29 mouse cellular contexts compared by ENCODE assay signal in genomic region chr19:53666708-53667107, GRCm38 (mm10). TPM values are rescaled to one million over a fixed set of nuclear protein-coding genes. Genes with fewer than 3 reads are reported as not detected.
DNase-seq lines count a peak whose midpoint lies in the region; ATAC-seq lines count a peak whose summit lies in the region.
"Had no signal": no experiment of that assay in that cellular context is flagged by ENCODE, and none has a peak within 500 bp of the region (broad histone marks: within the 10 kb centered on the region; RNA-seq: fewer than 3 reads in every experiment).

No protein-coding gene starts in this region.

- H3K9ac ChIP-seq in heart, embryonic 14.5 days (ENCODE audit: low read length) = peak overlapping the region; percentile 52; the same call in 1 of the 2 replicates
- no peak overlapping the region for H3K9ac ChIP-seq in kidney, embryonic 16.5 days (replicated peaks; ENCODE audit: low read length)
- no peak overlapping the region for H3K9ac ChIP-seq in neural tube, embryonic 11.5 days (ENCODE audit: low read length)
- H3K9ac ChIP-seq: forebrain, embryonic 15.5 days; heart, embryonic 15.5 days; hindbrain, embryonic 12.5 days; intestine, embryonic 15.5 days; limb, embryonic 12.5 days; liver, embryonic 15.5 days; lung, embryonic 14.5 days had no signal

- peak; percentile 85 for DNase-seq in heart, adult 11 months
- no peak for DNase-seq in heart, postnatal 10 days
- DNase-seq in heart, adult 8-10 months (ENCODE audit: low spot score) = no peak
- DNase-seq in kidney, adult 9 months = no peak
- peak; percentile 25 for DNase-seq in neural tube, embryonic 11.5 days (ENCODE audit: low spot score)
- no peak for DNase-seq in neural tube, embryonic 10.5 days (ENCODE audit: extremely low spot score, low spot score)
- DNase-seq: adrenal gland, adult 8-10 months; cerebellum, adult 2 months; cerebellum, postnatal 14 days; gastrocnemius, postnatal 25 days; kidney, postnatal 10 days; layer of hippocampus, adult 9-11 months; lung, embryonic 14.5 days; lung, postnatal 14 days; right cerebral cortex, postnatal 25 days; spleen, adult 18-20 months; thymus, postnatal 14 days had no signal

- ATAC-seq in heart, embryonic 14.5 days (ENCODE audit: insufficient number of reproducible peaks, insufficient read depth, low FRiP score, low read depth) = no peak
- 0 out of 2 replicates have a peak, but pooled peaks have one; percentile 24 for ATAC-seq in kidney, embryonic 16.5 days (ENCODE audit: low FRiP score, low TSS enrichment)
- ATAC-seq in neural tube, embryonic 11.5 days (ENCODE audit: insufficient read depth, low FRiP score, low TSS enrichment) = no peak
- ATAC-seq: forebrain, embryonic 15.5 days; hindbrain, postnatal 0 days; intestine, embryonic 15.5 days had no signal

- intact Hi-C loops in heart, postnatal 10 days (cut with DNase I) = no loop called here

- no peak overlapping the region for H3K4me3 ChIP-seq in heart, embryonic 14.5 days (ENCODE audit: control insufficient read depth in 1 of 2, insufficient read depth in 1 of 2, low read depth in 1 of 2, low read length in 2 of 2)
- no peak overlapping the region for H3K4me3 ChIP-seq in kidney, embryonic 16.5 days (ENCODE audit: low read length)
- no peak overlapping the region for H3K4me3 ChIP-seq in neural tube, embryonic 11.5 days (ENCODE audit: low read depth, low read length)
- H3K4me3 ChIP-seq: forebrain, embryonic 10.5 days; forebrain, embryonic 15.5 days; heart, embryonic 15.5 days; hindbrain, embryonic 12.5 days; intestine, embryonic 15.5 days; limb, embryonic 12.5 days; liver, embryonic 15.5 days had no signal

- H3K36me3 ChIP-seq in heart, embryonic 14.5 days (ENCODE audit: control insufficient read depth, insufficient read depth, low read length) = peaks cover 5% of the 10 kb centered on the region; the same call in 1 of the 2 replicates
- no peaks in the 10 kb centered on the region for H3K36me3 ChIP-seq in kidney, embryonic 16.5 days (ENCODE audit: insufficient read depth, low read length)
- H3K36me3 ChIP-seq in neural tube, embryonic 11.5 days (ENCODE audit: control insufficient read depth, insufficient read depth, low read length) = no peaks in the 10 kb centered on the region
- H3K36me3 ChIP-seq: forebrain, embryonic 10.5 days; forebrain, embryonic 15.5 days; G1E; heart, embryonic 15.5 days; hindbrain, embryonic 12.5 days; intestine, embryonic 15.5 days; limb, embryonic 12.5 days; liver, embryonic 15.5 days had no signal

- H3K4me2 ChIP-seq in heart, embryonic 14.5 days (ENCODE audit: low read length) = 0 out of 2 replicates have a peak overlapping the region, but pooled peaks have one; percentile 4
- no peak overlapping the region for H3K4me2 ChIP-seq in kidney, embryonic 16.5 days (replicated peaks; ENCODE audit: low read depth, low read length)
- no peak overlapping the region for H3K4me2 ChIP-seq in neural tube, embryonic 11.5 days (ENCODE audit: low read depth)
- H3K4me2 ChIP-seq: forebrain, embryonic 15.5 days; heart, embryonic 15.5 days; hindbrain, embryonic 12.5 days; intestine, embryonic 15.5 days; limb, embryonic 12.5 days; liver, embryonic 15.5 days; lung, embryonic 14.5 days had no signal

- no peaks in the 10 kb centered on the region for H3K27me3 ChIP-seq in heart, embryonic 14.5 days (ENCODE audit: control insufficient read depth, insufficient read depth, low read length)
- no peaks in the 10 kb centered on the region for H3K27me3 ChIP-seq in kidney, embryonic 16.5 days (ENCODE audit: insufficient read depth, low read length)
- H3K27me3 ChIP-seq in neural tube, embryonic 11.5 days (ENCODE audit: control insufficient read depth, insufficient read depth, low read length) = no peaks in the 10 kb centered on the region
- H3K27me3 ChIP-seq: forebrain, embryonic 15.5 days; heart, embryonic 15.5 days; hindbrain, embryonic 12.5 days had no signal

- peaks cover 35 to 39% of the 10 kb centered on the region in 2 experiments for H3K4me1 ChIP-seq in heart, embryonic 14.5 days (ENCODE audit: control insufficient read depth in 2 of 2, insufficient read depth in 2 of 2, low read length in 2 of 2)
- H3K4me1 ChIP-seq in kidney, embryonic 16.5 days (ENCODE audit: insufficient read depth, low read length) = peaks cover 16% of the 10 kb centered on the region
- H3K4me1 ChIP-seq in neural tube, embryonic 11.5 days (ENCODE audit: control insufficient read depth, insufficient read depth, low read length) = no peaks in the 10 kb centered on the region
- H3K4me1 ChIP-seq: liver, embryonic 15.5 days had no signal

- H3K27ac ChIP-seq in heart, embryonic 14.5 days (replicated peaks in 1 of 2; ENCODE audit: control insufficient read depth in 1 of 2, insufficient read depth in 1 of 2, low read depth in 2 of 2, low read length in 2 of 2) = peak overlapping the region in 1 of 2 experiments; percentile 44; a peak in 1 of 4 replicates
- H3K27ac ChIP-seq in kidney, embryonic 16.5 days (ENCODE audit: low read length) = no peak overlapping the region
- H3K27ac ChIP-seq in neural tube, embryonic 11.5 days (ENCODE audit: low read depth, low read length) = no peak overlapping the region
- H3K27ac ChIP-seq: forebrain, embryonic 10.5 days; forebrain, embryonic 15.5 days; heart, embryonic 15.5 days; hindbrain, embryonic 12.5 days; hindbrain, postnatal 0 days; intestine, embryonic 15.5 days; limb, embryonic 12.5 days; liver, embryonic 15.5 days had no signal

- whole genome bisulfite sequencing in heart, embryonic 14.5 days = 37% methylated on average over 8 of the region's 8 CpGs
- 14% methylated on average over 8 of the region's 8 CpGs for WGBS in kidney, embryonic 16.5 days
- 22% methylated on average over 8 of the region's 8 CpGs for WGBS in neural tube, embryonic 11.5 days

- H3K9me3 ChIP-seq in heart, embryonic 14.5 days (ENCODE audit: control insufficient read depth, low read length) = no peaks in the 10 kb centered on the region
- no peaks in the 10 kb centered on the region for H3K9me3 ChIP-seq in kidney, embryonic 16.5 days (ENCODE audit: low read length)
- H3K9me3 ChIP-seq in neural tube, embryonic 11.5 days (ENCODE audit: control insufficient read depth, low read length) = no peaks in the 10 kb centered on the region
- H3K9me3 ChIP-seq: forebrain, embryonic 10.5 days; forebrain, embryonic 15.5 days; G1E; heart, embryonic 15.5 days; hindbrain, embryonic 12.5 days; intestine, embryonic 15.5 days; limb, embryonic 12.5 days; liver, embryonic 15.5 days had no signal

RNA-seq across cellular contexts. Expression of gene Rbm20, which starts 10.4 kb away (rescaled TPM):
- total RNA-seq in heart, postnatal 10 days (2021) = 100 to 1,000 TPM; 257 to 294 TPM
- polyA plus RNA-seq in heart, embryonic 14.5 days (2014; fragmentation: Nextera tagmentation; extraction: Ambion mirVana) = 52.0 and 55.2 TPM in 2 replicates
- total RNA-seq in heart, adult 8-10 months (2022) = 100 to 1,000 TPM; 232 to 257 (median 245) TPM
- 2.5 and 3.1 TPM in 2 replicates for polyA plus RNA-seq in kidney, embryonic 16.5 days (2015; fragmentation: Nextera tagmentation; extraction: Ambion mirVana)
- 1.4 and 2.3 TPM in 2 replicates for polyA plus RNA-seq in neural tube, embryonic 11.5 days (2014; fragmentation: Nextera tagmentation; extraction: Ambion mirVana)
- total RNA-seq: neutrophil, adult 5-6 weeks had no signal

Comparison
In these comparisons a context has a peak if more than half of its experiments do, and no peak if none do; other contexts are left out.
1. DNase-seq: peak in heart, adult 11 months (single experiment) and neural tube, embryonic 11.5 days (single experiment); none in heart, postnatal 10 days (0 of 2), heart, adult 8-10 months (single experiment), kidney, adult 9 months (single experiment) and neural tube, embryonic 10.5 days (single experiment).
2. RNA of gene Rbm20, which starts 10.4 kb away (polyA plus RNA-seq): 52.0 to 55.2 TPM in heart, embryonic 14.5 days; 2.5 to 3.1 TPM in kidney, embryonic 16.5 days and 1.4 to 2.3 TPM in neural tube, embryonic 11.5 days; every median in the first group is over 10 times any median in the second.